Mouse (Mus musculus) bone marrow, adult 2 months (tissue): ENCODE measurements around the gene Treml4.

Experiments used
- CTCF ChIP-seq: fragments of 200-500 bp; IDR thresholded peaks from 2 replicates; pipeline ENCODE4 v1.5.1; 2011; ENCODE audit warnings: low read length, control low read depth; ENCODE audit not compliant: control insufficient read depth, insufficient read depth
- POLR2A ChIP-seq: fragments of 200-500 bp; IDR thresholded peaks from 2 replicates; pipeline ENCODE4 v1.6.1; 2011; ENCODE audit warnings: low read depth, mild to moderate bottlenecking, control low read depth, low read length, borderline replicate concordance; ENCODE audit not compliant: control insufficient read depth

DNA sequence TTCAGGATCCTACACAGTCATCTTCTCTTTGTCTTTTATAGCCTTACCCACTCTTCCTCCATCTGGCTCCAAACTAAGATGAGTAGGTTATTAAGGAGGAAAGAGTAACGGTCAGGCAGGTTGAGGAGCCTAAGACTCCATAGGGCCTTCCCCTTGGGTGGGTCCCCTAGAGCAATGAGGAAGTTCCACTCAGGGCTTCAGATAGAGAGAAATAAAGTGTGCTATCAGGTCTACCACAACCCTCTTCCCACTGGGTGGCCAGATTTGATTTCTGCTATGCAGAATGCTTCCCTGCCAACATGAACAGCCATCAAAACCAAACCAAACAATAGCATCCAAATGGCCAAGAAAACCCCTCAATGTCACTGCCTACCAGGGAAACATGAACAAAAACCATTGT, 3.5 kb downstream of the Treml4 start:
- TF ChIP-seq CTCF (no peak), POLR2A (no peak)
